Mouse (Mus musculus) limb, embryonic 14.5 days (tissue): ENCODE measurements around the gene Erc1. TPM values are rescaled to one million over a fixed set of nuclear protein-coding genes. Genes with fewer than 3 reads are reported as not detected.

Experiments used
- ATAC-seq: fragments of 200-750 bp; cut with Nextera tagmentation; 2 replicates; pipeline ENCODE4 v1.8.0; 2017; ENCODE audit warnings: low read depth, moderate number of reproducible peaks, moderate TSS enrichment; ENCODE audit not compliant: low FRiP score
- DNase-seq: peaks from one replicate; pipeline ENCODE4 v3.0.0-alpha.2; 2015; ENCODE audit warnings: low spot score
- H3K27ac ChIP-seq: fragments of 300-500 bp; sonication (generic); replicated peaks from 2 replicates; pipeline ENCODE4 v1.5.1; 2014; ENCODE audit warnings: low read depth, mild to moderate bottlenecking, low read length, moderate library complexity, mixed read lengths
- H3K27me3 ChIP-seq: fragments of 300-500 bp; sonication (generic); 2 replicates; pipeline ENCODE4 v1.6.1; 2014; ENCODE audit warnings: low read length, mixed read lengths; ENCODE audit not compliant: control insufficient read depth, insufficient read depth
- H3K36me3 ChIP-seq: fragments of 300-500 bp; sonication (generic); 2 replicates; pipeline ENCODE4 v1.6.1; 2014; ENCODE audit warnings: mild to moderate bottlenecking, low read length, moderate library complexity, mixed read lengths; ENCODE audit not compliant: control insufficient read depth, insufficient read depth
- H3K4me1 ChIP-seq: fragments of 300-500 bp; sonication (generic); 2 replicates; pipeline ENCODE4 v1.6.1; 2014; ENCODE audit warnings: antibody characterized with exemption, low read length, mixed read lengths; ENCODE audit not compliant: control insufficient read depth, insufficient read depth
- H3K4me2 ChIP-seq: fragments of 300-500 bp; sonication (generic); replicated peaks from 2 replicates; pipeline ENCODE4 v1.6.1; 2014; ENCODE audit warnings: low read depth, mild to moderate bottlenecking, low read length, moderate library complexity; ENCODE audit not compliant: severe bottlenecking
- H3K4me3 ChIP-seq: fragments of 300-500 bp; sonication (generic); replicated peaks from 2 replicates; pipeline ENCODE4 v1.5.1; 2014; ENCODE audit warnings: low read length
- H3K9ac ChIP-seq: fragments of 300-500 bp; sonication (generic); 2 replicates; pipeline ENCODE4 v1.6.1; 2014; ENCODE audit warnings: mild to moderate bottlenecking, low read depth, low read length, moderate library complexity; ENCODE audit not compliant: severe bottlenecking
- H3K9me3 ChIP-seq: fragments of 300-500 bp; sonication (generic); 2 replicates; pipeline ENCODE4 v1.6.1; 2016; ENCODE audit warnings: low read length; ENCODE audit not compliant: control insufficient read depth
- POLR2A ChIP-seq: fragments of 200-500 bp; IDR thresholded peaks from 2 replicates; pipeline ENCODE4 v1.8.0; 2012; ENCODE audit warnings: inconsistent platforms, mild to moderate bottlenecking, moderate library complexity, borderline replicate concordance; ENCODE audit not compliant: insufficient read depth, insufficient read length; ENCODE audit errors: extremely low read depth
- WGBS: fragments of 180-500 bp; shearing (Covaris S2); extraction: QIAGEN DNeasy Blood & Tissue Kit; methylation state at CpG from one replicate; pipeline ENCODE4 v1.1.7; 2014; 5-methylcytosine and 5-hydroxymethylcytosine counted together
- polyA plus RNA-seq, 2 experiments: library from polyadenylated mRNA; depleted of rRNA in 1 of 2; stranded (reverse) in 1 of 2; unstranded in 1 of 2; fragments of >200 nt; fragmentation: Nextera tagmentation in 1 of 2; extraction: Ambion mirVana in 1 of 2; gene quantifications; 2 replicates each; pipeline versions ENCODE4 v1.2.1 to v1.2.3; 2012 to 2014

Gene Erc1
- polyA plus RNA-seq, 2 experiments, result 19.1 to 29.3 TPM

- TF ChIP-seq POLR2A, result no peak
- H3K27ac ChIP-seq, result no peak overlapping the region
- no peak overlapping the region for H3K4me2 ChIP-seq
- H3K4me1 ChIP-seq, result peaks cover 6% of the 10 kb centered on the region; the same call in 1 of the 2 replicates
- H3K9ac ChIP-seq, result no peak overlapping the region
- H3K36me3 ChIP-seq, result no peaks in the 10 kb centered on the region
- DNase-seq (no peak), ATAC-seq (no peak)
- H3K27me3 ChIP-seq, result no peaks in the 10 kb centered on the region
- H3K4me3 ChIP-seq, result no peak overlapping the region
- WGBS, result 86% methylated on average over 2 of the region's 2 CpGs
- no peaks in the 10 kb centered on the region for H3K9me3 ChIP-seq
These were observed 39.1 kb downstream of the Erc1 start for GRCm38 (mm10) chr6:119808726-119809505.

- TF ChIP-seq POLR2A, result no peak
- ATAC-seq (no peak), DNase-seq (no peak)
- H3K4me2 ChIP-seq, result no peak overlapping the region
- peaks cover 6% of the 10 kb centered on the region; the same call in 1 of the 2 replicates for H3K4me1 ChIP-seq
- H3K4me3 ChIP-seq, result no peak overlapping the region
- no peaks in the 10 kb centered on the region for H3K27me3 ChIP-seq
- H3K9ac ChIP-seq, result no peak overlapping the region
- WGBS, result 93% methylated on average over 2 of the region's 2 CpGs
- no peaks in the 10 kb centered on the region for H3K36me3 ChIP-seq
- H3K27ac ChIP-seq, result no peak overlapping the region
- H3K9me3 ChIP-seq, result no peaks in the 10 kb centered on the region
These were observed 44.7 kb downstream of the Erc1 start for GRCm38 (mm10) chr6:119803239-119803638.

- no peak for TF ChIP-seq POLR2A
- Histone ChIP-seq H3K27me3 (no peaks in the 10 kb centered on the region), H3K36me3 (peaks cover 10% of the 10 kb centered on the region; the same call in 1 of the 2 replicates), H3K4me3 (no peak overlapping the region), H3K9me3 (no peaks in the 10 kb centered on the region), H3K27ac (no peak overlapping the region), H3K4me2 (no peak overlapping the region), H3K4me1 (no peaks in the 10 kb centered on the region), H3K9ac (no peak overlapping the region)
- ATAC-seq, result no peak
- no peak for DNase-seq
- WGBS, result 93% methylated on average over 12 of the region's 12 CpGs
These were observed 51.0 kb downstream of the Erc1 start for GRCm38 (mm10) chr6:119796911-119797486.

- ATAC-seq, result no peak
- Histone ChIP-seq H3K27ac (no peak overlapping the region), H3K36me3 (peaks cover 10% of the 10 kb centered on the region; the same call in 1 of the 2 replicates), H3K27me3 (no peaks in the 10 kb centered on the region), H3K9me3 (no peaks in the 10 kb centered on the region), H3K4me2 (no peak overlapping the region), H3K9ac (no peak overlapping the region), H3K4me3 (no peak overlapping the region), H3K4me1 (no peaks in the 10 kb centered on the region)
- DNase-seq, result no peak
- WGBS, result 93% methylated on average over 5 of the region's 5 CpGs
- no peak for TF ChIP-seq POLR2A
These were observed 51.7 kb downstream of the Erc1 start for GRCm38 (mm10) chr6:119796291-119796690.

GRCm38 (mm10) chr6:119792562-119792961 is 55.4 kb downstream of the Erc1 start:
- Histone ChIP-seq H3K27ac (no peak overlapping the region), H3K4me1 (no peaks in the 10 kb centered on the region), H3K4me2 (no peak overlapping the region), H3K27me3 (no peaks in the 10 kb centered on the region), H3K9me3 (no peaks in the 10 kb centered on the region), H3K9ac (no peak overlapping the region), H3K4me3 (no peak overlapping the region), H3K36me3 (peaks cover 17% of the 10 kb centered on the region)
- ATAC-seq (no peak), DNase-seq (peak; percentile 51)
- 52% methylated on average over 2 of the region's 2 CpGs for WGBS
- no peak for TF ChIP-seq POLR2A
